Mouse (Mus musculus): ENCODE measurements around the gene Rcor2. TPM values are rescaled to one million over a fixed set of nuclear protein-coding genes. Genes with fewer than 3 reads are reported as not detected.

The Rcor2 gene
- under 1 TPM in 1 of 2 experiments, not detected in 1; 0.42 TPM for polyA plus RNA-seq (2017; shearing (Covaris generic))

DNA sequence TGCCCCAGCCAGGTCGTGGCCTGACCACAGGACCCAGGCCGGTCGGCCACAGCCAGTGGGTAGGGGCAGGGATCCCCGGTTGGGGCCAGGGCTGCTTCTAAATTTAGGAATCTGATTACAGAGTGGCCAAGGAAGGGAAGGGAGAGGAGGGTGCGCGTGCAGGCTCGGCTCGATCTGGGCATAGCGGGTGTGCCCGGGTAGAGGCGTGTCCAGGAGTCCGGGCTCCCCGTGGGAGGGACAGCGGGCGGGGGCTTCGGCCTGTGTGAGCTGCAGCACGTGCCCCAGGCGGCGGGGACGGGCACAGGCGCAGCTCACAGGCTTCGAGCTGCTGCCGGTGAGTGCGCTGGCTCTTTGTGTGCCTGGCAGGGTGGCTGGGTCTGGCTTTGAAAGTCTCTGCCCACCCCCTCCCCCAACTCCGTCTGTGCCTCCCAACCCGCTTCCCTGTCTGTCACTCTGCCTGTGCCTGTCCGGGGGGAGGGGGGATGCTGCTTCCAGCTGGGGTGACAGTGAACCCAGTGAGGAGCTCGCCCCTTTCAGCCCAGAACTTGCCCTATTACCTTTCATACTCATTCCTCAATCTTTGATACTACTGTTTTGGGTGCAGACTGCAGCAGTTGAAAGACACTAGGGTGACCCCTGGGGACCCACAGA, at the start of gene Rcor2:
Gene Rcor2, plus strand, starts transcription at position 235 of the 651 bp plus-strand sequence.
- no peak for ATAC-seq

DNA sequence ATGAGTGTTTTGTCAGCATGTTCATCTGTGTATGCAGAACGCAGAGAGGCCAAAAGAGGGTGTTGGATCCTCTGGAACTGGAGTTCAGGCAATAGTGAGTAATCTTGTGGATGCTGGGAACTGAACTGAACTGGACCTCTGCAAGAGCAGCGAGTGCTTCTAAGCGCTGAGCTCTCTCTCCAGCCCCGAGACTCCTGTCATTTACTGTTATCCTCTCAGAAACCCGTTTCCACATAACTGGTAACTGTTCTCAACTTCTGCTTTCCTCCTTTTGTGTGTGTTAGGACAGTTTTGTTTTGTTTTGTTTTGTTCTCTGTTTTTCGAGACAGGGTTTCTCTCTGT, 49.2 kb upstream of the Rcor2 start:
- no peak for ATAC-seq

DNA sequence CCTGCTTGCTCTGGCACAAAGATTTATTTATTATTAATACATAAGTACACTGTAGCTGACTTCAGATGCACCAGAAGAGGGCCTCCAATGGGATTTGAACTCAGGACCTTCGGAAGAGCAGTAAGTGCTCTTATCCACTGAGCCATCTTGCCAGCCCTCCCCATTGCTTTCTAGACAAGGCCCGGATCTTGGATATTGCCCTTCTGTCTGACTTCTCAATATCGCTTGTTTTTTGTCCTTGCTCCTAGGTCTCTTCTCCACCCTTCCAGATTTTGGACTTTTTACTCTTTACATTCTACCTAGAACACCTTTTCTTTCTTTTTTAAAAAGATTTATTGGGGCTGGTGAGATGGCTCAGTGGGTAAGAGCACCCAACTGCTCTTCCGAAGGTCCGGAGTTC, 48.4 kb upstream of the Rcor2 start:
- ATAC-seq, result no peak

DNA sequence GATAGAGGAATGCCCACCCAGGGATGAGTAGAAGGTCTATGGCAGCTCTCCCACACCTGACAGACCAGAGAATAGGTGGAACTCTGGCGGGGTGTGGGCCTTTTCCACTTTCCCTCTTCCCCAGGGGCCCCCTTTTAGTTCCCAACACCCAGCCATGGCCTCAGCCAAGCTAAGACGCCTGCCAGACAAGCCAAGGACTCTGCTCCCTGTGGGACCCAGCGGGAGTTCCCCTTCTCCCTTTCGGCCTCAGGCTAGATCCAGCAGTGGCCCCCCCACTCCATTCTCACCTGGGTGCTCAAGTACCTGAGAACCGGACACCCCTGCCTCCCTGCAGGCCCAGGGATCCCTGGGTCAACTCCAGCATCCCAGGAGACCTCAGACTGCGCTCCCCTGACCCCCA, 44.9 kb upstream of the Rcor2 start:
- no peak for ATAC-seq

DNA sequence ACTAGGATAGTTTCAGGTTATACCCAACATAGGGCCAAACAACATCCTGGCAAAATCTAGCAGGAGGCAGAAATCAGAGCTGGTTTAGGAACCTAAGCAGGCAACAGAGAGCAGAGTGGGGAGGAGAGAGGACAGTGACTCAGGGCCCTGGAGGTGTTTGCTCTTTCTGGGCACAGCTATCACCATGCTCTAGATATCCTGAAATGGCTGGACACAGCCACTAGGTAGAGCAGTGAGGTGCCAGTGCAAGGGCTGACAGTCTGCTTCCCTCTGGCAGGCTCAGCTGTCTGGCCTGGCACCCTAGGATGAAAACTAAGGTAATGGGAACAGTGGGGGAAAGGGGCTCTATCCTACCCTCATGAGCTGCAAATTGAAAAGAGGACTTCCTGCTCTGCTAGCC, 43.6 kb upstream of the Rcor2 start:
- ATAC-seq, result no peak

GRCm38 (mm10) chr19:7224253-7224652, 42.9 kb upstream of the Rcor2 start:
- no peak for ATAC-seq

DNA sequence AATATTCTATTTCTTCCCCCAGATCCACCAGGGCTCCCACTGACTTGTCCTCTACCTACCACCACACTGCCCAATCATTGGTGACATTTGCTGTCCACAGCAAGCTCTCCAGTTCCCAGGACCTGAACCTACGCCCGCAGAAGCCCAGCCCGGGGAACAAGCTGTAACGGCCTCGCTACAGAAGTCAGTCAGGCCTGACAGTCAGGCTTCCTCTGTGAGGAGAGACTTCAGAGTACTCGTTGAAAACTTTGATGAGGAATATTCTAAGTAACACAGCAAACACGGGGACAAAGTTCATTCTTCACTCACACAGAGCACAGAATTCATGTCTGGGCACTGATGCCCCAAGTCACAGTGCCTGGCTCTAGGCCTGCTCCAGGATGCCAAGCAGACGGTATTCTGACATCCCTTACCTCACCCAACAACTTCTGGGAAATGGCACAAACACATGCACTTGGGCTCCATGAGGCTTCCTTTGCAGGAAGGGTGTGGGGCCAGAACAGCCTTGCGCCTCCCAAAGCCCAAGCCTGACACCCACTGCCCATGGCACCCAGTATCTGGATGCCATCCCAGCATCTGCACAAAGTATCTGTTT, 41.9 kb upstream of the Rcor2 start:
- ATAC-seq, result no peak

DNA sequence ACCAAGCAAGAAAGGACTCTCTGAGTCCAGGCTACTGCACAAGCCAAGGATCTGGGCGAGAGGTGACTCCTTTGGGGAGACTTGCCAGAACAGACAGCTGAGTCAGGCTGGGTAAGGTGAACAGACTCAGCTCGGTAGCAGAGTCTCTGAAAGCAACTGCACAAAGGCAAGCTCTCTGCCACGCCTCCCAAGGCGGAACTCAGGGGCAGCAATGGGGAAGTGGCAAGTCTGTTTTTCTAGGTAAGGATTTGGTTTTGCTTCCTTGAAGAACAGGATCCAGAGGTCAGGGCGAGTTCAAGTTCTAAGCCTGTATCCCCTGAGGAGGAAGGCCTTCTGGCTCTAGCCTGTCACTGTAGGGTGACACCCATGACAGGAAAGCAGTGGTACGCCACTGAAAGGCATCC, 40.6 kb upstream of the Rcor2 start:
- no peak for ATAC-seq

- peak; percentile 90 for ATAC-seq
These were observed 32.4 kb upstream of the Rcor2 start for GRCm38 (mm10) chr19:7234537-7235221.

DNA sequence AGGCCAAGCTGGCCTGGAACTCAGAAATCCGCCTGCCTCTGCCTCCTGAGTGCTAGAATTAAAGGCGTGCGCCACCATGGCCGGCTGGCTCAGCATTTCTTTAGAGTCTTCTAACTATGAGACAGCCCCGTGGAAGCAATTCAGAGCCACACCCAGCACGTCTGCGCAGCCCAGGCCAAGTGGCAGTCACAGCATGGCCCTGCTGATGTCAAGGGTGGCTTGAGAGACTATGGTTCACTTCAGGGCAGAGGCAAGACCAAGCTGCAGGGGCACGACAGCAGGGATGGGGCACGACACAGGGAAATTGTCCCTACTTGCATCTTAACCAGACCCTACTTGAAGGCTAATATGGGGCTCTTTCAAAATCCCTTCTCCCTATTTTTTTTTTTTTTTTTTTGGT, 31.7 kb upstream of the Rcor2 start:
- ATAC-seq, result no peak

DNA sequence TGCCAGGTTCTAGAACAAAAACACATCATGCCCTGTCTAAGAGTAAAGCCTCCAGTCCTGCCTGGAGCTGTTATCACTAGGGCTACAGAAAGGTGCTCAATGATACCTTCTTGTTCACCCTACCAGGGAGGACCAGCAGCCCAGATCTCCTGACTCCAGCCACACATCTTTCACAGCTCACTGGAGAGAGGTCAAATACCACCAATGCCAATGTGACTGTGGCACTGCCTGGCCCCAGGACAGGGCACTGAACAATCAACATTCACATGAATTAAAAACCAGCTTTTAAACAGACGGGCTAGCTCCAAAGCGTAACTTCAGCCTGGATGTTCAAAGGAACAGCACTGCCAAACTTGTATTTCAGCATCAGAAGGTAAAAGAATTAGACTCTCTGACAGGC, 31.1 kb upstream of the Rcor2 start:
- no peak for ATAC-seq

GRCm38 (mm10) chr19:7236742-7237141, 30.4 kb upstream of the Rcor2 start:
- no peak for ATAC-seq

- no peak for ATAC-seq
These were observed 27.6 kb upstream of the Rcor2 start for GRCm38 (mm10) chr19:7239574-7239973.

DNA sequence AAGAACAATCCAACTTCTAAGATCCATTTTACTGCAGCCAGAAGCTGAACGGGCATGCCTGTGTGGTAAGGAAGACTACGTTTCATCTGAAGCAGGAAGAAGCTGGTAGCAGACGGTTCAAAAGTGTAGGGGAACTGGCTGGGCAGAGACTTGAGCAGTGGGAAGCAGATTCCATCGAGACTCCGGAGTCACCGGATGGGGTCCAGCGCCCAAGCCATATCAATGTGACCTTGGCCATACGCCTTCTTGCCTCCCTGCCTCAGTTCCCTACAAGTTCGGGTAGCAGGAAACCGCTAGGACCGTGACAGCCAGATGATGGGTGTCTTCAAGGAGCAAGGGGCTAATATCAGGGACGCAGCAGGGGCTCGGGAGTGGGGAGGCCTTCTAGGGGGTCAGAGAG, 26.8 kb upstream of the Rcor2 start:
- ATAC-seq, result no peak

GRCm38 (mm10) chr19:7240782-7241690, 26.1 kb upstream of the Rcor2 start, which contains the start of gene Naa40:
Gene Naa40, minus strand, starts transcription at chr19:7241183.
- ATAC-seq, result peak; percentile 95

DNA sequence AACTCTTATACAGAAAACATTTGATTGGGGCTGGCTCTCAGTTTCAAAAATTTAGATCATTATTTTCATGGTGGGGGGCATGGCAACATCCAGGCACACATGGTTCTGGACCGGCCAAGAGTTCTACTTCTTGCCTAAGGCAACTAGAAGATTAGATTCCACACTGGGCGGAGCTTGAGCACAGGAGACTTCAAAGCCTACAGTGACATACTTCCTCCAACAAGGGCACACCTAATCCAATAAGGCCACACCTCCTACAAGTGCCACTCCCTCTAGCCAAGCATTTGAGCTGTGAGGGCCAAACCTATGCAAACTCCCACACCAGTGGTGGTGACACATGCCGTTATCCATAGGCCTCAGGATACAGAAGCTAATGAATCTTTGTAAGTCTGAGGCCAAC, 21.1 kb upstream of the Rcor2 start:
- no peak for ATAC-seq

DNA sequence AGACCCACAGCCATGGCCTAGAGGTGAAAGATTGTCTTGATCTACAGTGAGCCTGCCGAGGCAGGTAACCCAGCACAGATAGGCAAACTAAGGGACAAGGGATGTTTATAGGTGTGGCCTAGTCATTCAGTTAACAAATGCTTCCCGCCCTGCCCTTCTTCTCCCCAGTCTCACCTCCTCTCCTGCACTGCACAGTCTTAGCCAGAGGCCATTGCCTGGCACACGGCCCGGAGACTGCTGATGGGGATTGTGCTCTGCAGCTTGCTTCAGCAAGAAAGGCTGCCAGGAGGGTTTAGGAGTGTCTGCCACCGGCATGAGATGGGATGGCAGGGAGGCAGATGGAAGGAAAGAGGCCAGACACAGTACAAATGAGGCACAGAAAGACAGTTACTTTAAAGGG, 9.2 kb upstream of the Rcor2 start:
- ATAC-seq, result no peak

GRCm38 (mm10) chr19:7261476-7261875, 5.6 kb upstream of the Rcor2 start:
- no peak for ATAC-seq

- ATAC-seq, result no peak
These were observed 5.2 kb upstream of the Rcor2 start for GRCm38 (mm10) chr19:7261964-7262363.

GRCm38 (mm10) chr19:7262592-7262991, 4.5 kb upstream of the Rcor2 start:
- no peak for ATAC-seq

- peak; percentile 61 for ATAC-seq
These were observed 2.9 kb upstream of the Rcor2 start for GRCm38 (mm10) chr19:7264088-7264765.

DNA sequence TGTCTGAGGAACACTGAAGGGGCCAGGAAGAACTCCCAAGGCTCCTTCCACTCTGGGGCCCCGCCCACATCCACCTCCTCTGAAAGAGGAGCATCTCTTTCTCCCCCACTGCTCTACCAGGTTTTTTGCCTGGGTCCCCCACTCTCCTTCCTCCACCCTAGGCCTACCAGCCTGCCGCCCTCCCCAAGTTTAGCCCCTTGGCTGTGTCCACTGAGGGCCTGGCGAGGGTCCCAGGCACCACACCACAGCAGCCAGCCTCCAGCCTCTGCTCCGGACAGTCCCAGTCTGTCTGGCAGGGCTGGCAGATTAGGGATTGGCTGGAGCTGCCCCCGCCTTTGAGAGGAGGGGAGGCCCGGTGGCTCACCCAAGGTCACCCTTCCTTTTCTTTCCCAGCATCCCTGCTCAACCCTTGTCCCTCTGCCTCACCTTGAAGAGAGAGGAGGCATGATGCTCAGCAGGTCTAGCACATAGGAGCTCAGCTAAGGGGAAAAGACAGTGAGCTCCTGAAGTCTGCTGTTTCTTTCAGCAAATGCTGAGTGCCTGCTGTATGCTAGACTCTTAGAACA, 2.3 kb upstream of the Rcor2 start:
- no peak for ATAC-seq
